Mouse (Mus musculus) hindbrain, embryonic 15.5 days (tissue): ENCODE measurements around the gene Dcaf7. TPM values are rescaled to one million over a fixed set of nuclear protein-coding genes. Genes with fewer than 3 reads are reported as not detected.
A peak's percentile ranks its signal among the peaks of the same experiment; 100 is the strongest.

Experiments
- ATAC-seq: fragments of 200-750 bp; cut with Nextera tagmentation; 2 replicates; pipeline ENCODE4 v1.8.0; 2017; ENCODE audit warnings: low read depth, moderate number of reproducible peaks, moderate TSS enrichment; ENCODE audit not compliant: low FRiP score
- H3K27ac ChIP-seq: fragments of 300-500 bp; sonication (generic); replicated peaks from 2 replicates; pipeline ENCODE4 v1.5.1; 2015; ENCODE audit warnings: mild to moderate bottlenecking, inconsistent platforms
- H3K27me3 ChIP-seq: fragments of 300-500 bp; sonication (generic); 2 replicates; pipeline ENCODE4 v1.6.1; 2015; ENCODE audit warnings: control low read depth, inconsistent platforms
- H3K36me3 ChIP-seq: fragments of 300-500 bp; sonication (generic); 2 replicates; pipeline ENCODE4 v1.6.1; 2015; ENCODE audit warnings: control low read depth, inconsistent platforms
- H3K4me1 ChIP-seq: fragments of 300-500 bp; sonication (generic); replicated peaks from 2 replicates; pipeline ENCODE4 v1.6.1; 2015; ENCODE audit warnings: control low read depth, inconsistent platforms
- H3K4me2 ChIP-seq: fragments of 300-500 bp; sonication (generic); 2 replicates; pipeline ENCODE4 v1.6.1; 2015; ENCODE audit warnings: moderate library complexity, mild to moderate bottlenecking, inconsistent platforms
- H3K4me3 ChIP-seq: fragments of 300-500 bp; sonication (generic); 2 replicates; pipeline ENCODE4 v1.5.1; 2015; ENCODE audit warnings: mild to moderate bottlenecking, inconsistent platforms
- H3K9ac ChIP-seq: fragments of 300-500 bp; sonication (generic); 2 replicates; pipeline ENCODE4 v1.6.1; 2015; ENCODE audit warnings: inconsistent platforms
- H3K9me3 ChIP-seq: fragments of 300-500 bp; sonication (generic); 2 replicates; pipeline ENCODE4 v1.6.1; 2016; ENCODE audit warnings: control low read depth, inconsistent platforms
- WGBS: fragments of 180-500 bp; shearing (Covaris S2); methylation state at CpG from one replicate; pipeline ENCODE4 v1.1.7; 2015; 5-methylcytosine and 5-hydroxymethylcytosine counted together
- polyA plus RNA-seq: library from polyadenylated mRNA; unstranded; fragments of >200 nt; fragmentation: Nextera tagmentation; extraction: Ambion mirVana; gene quantifications from 2 replicates; pipeline ENCODE4 v1.2.1, GENCODE M21; 2015

The Dcaf7 gene
- 154 and 158 TPM in 2 replicates for polyA plus RNA-seq

GRCm38 (mm10) chr11:106036548-106037417 is at the start of gene Dcaf7:
TSS of gene Dcaf7 (plus strand) at chr11:106036872.
- Histone ChIP-seq H3K4me3 (peak within 1 kb of the TSS; percentile 92), H3K9me3 (no peaks in the 10 kb centered on the region), H3K27ac (peak within 1 kb of the TSS; percentile 94), H3K4me2 (peak within 1 kb of the TSS; percentile 78), H3K36me3 (no peaks in the 10 kb centered on the region), H3K27me3 (no peaks in the 10 kb centered on the region), H3K9ac (peak within 1 kb of the TSS; percentile 88), H3K4me1 (peaks cover 36% of the 10 kb centered on the region)
- WGBS: under 1% methylated on average over 66 of the region's 66 CpGs
- peak; percentile 98 for ATAC-seq

DNA sequence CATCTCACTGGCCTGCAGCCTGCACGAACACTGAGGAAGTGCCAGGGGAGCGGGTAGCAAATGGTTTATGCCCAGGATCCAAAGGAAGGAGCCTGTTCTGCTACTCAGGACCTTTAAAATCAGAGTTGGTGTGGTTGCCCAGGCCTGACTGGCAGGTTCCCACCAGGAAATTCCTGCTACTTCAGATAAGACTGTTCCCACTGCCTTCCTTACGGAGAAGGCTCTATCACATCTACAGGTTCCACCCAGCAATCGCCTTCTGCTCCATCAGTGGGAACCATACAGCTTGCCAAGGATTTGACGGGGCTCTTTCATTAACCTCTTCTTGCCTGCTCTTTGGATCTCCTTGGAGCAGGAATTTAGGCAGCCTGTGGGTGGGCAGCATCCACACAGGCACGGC is 49.2 kb upstream of the Dcaf7 start:
- H3K9ac ChIP-seq: no peak overlapping the region
- no peaks in the 10 kb centered on the region for H3K27me3 ChIP-seq
- 62% methylated on average over 6 of the region's 6 CpGs for WGBS
- no peak overlapping the region for H3K27ac ChIP-seq
- no peaks in the 10 kb centered on the region for H3K4me1 ChIP-seq
- H3K36me3 ChIP-seq: no peaks in the 10 kb centered on the region
- no peak overlapping the region for H3K4me2 ChIP-seq
- no peak for ATAC-seq
- no peak overlapping the region for H3K4me3 ChIP-seq
- H3K9me3 ChIP-seq: no peaks in the 10 kb centered on the region

DNA sequence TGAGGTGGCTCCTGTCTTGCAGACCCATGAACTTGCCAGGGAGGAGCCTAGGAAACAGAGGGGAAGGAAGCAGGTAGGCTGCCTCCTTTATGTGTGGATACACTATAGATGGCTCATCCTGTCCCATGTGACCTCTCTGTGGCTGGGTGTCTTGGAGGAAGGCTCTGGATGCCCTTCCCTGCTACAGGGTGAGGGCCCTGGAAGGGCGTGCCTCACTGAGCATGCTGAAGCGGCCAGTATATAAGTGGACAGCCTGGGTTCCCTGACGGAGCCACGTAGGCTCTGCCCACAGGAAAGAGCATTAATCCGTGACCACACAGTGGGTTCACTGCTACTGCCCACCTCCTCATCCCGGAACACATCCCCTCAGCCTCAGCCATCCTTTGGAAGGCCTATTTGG is 47.2 kb upstream of the Dcaf7 start:
- no peak for ATAC-seq
- Histone ChIP-seq H3K27me3 (no peaks in the 10 kb centered on the region), H3K4me1 (no peaks in the 10 kb centered on the region), H3K9me3 (no peaks in the 10 kb centered on the region), H3K36me3 (no peaks in the 10 kb centered on the region), H3K4me3 (no peak overlapping the region), H3K4me2 (no peak overlapping the region), H3K9ac (no peak overlapping the region), H3K27ac (no peak overlapping the region)
- WGBS: 74% methylated on average over 6 of the region's 6 CpGs

GRCm38 (mm10) chr11:105990231-105990630 is 46.4 kb upstream of the Dcaf7 start:
- H3K27me3 ChIP-seq: no peaks in the 10 kb centered on the region
- H3K9ac ChIP-seq: no peak overlapping the region
- H3K4me1 ChIP-seq: no peaks in the 10 kb centered on the region
- H3K9me3 ChIP-seq: no peaks in the 10 kb centered on the region
- H3K4me3 ChIP-seq: no peak overlapping the region
- no peak overlapping the region for H3K27ac ChIP-seq
- H3K36me3 ChIP-seq: no peaks in the 10 kb centered on the region
- no peak for ATAC-seq
- WGBS: 67% methylated on average over 2 of the region's 2 CpGs
- H3K4me2 ChIP-seq: no peak overlapping the region

DNA sequence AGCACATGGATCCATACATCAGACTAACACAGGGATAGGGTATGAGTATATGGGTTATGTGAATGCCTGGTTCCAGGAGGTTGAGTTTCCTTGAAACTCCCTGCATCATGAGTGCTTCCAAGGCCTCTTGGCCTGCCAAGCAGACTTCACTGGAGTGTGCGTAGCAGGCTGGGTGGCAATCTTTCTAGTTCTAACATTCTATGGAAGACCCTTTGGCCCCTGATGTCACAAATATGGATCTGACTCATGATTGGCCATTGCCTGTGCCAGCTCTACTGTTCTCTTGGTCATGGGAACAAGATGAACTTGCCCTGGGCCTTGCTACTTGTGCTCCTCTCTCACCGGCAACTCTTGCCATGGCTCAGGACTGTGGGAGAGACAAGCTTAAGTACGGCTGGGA is 42.3 kb upstream of the Dcaf7 start, which contains the start of gene Ace3:
Gene Ace3 (plus strand): TSS at position 301 of the 400 bp plus-strand sequence.
- 97% methylated on average over 3 of the region's 3 CpGs for WGBS
- no peaks in the 10 kb centered on the region for H3K27me3 ChIP-seq
- no peak for ATAC-seq

GRCm38 (mm10) chr11:106000062-106000461 is 36.6 kb upstream of the Dcaf7 start:
- no peak for ATAC-seq
- 89% methylated on average over 6 of the region's 6 CpGs for WGBS

More for the DNA sequence above, 42.3 kb upstream of the Dcaf7 start, which contains the start of gene Ace3:
- Histone ChIP-seq H3K9me3 (no peaks in the 10 kb centered on the region), H3K4me1 (no peaks in the 10 kb centered on the region), H3K4me2 (no peak within 1 kb of the TSS), H3K27ac (no peak within 1 kb of the TSS), H3K4me3 (no peak within 1 kb of the TSS), H3K36me3 (no peaks in the 10 kb centered on the region), H3K9ac (no peak within 1 kb of the TSS)

DNA sequence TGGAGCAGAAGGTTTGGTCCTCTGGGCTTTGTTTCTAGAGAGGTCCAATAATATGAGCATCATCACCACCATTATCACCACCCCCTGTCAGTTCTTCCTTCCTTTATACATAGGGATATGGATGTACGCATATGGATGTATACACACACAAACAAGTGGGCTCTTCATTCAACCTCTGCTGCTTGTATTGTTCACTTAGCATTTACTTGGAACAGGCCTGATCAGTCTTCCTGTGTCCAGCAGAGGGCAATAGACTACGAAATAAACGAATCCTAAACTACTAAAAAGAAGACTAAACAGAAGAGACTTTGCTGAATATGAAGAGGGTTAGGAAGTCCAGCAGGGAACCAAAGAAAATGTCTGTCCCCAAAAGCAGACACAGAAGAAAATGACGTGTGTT is 35.0 kb upstream of the Dcaf7 start:
- Histone ChIP-seq H3K36me3 (no peaks in the 10 kb centered on the region), H3K9ac (no peak overlapping the region), H3K9me3 (no peaks in the 10 kb centered on the region), H3K4me3 (no peak overlapping the region), H3K27ac (no peak overlapping the region), H3K4me2 (no peak overlapping the region), H3K4me1 (no peaks in the 10 kb centered on the region), H3K27me3 (no peaks in the 10 kb centered on the region)
- ATAC-seq: no peak
- 51% methylated on average over 4 of the region's 4 CpGs for WGBS

More at GRCm38 (mm10) chr11:106000062-106000461, 36.6 kb upstream of the Dcaf7 start:
- H3K4me2 ChIP-seq: no peak overlapping the region
- no peak overlapping the region for H3K4me3 ChIP-seq
- H3K4me1 ChIP-seq: no peaks in the 10 kb centered on the region
- H3K27ac ChIP-seq: no peak overlapping the region
- no peak overlapping the region for H3K9ac ChIP-seq
- no peaks in the 10 kb centered on the region for H3K27me3 ChIP-seq
- H3K36me3 ChIP-seq: no peaks in the 10 kb centered on the region
- H3K9me3 ChIP-seq: no peaks in the 10 kb centered on the region

- Histone ChIP-seq H3K27me3 (peaks cover 3% of the 10 kb centered on the region; the same call in 1 of the 2 replicates), H3K4me3 (no peak overlapping the region), H3K9me3 (no peaks in the 10 kb centered on the region), H3K27ac (no peak overlapping the region), H3K4me1 (peaks cover 5% of the 10 kb centered on the region), H3K36me3 (no peaks in the 10 kb centered on the region), H3K9ac (no peak overlapping the region), H3K4me2 (no peak overlapping the region)
- 70% methylated on average over 1 of the region's 1 CpGs for WGBS
- ATAC-seq: no peak
Observed at GRCm38 (mm10) chr11:106004576-106004975, 32.1 kb upstream of the Dcaf7 start.

- H3K9me3 ChIP-seq: no peaks in the 10 kb centered on the region
- peaks cover 5% of the 10 kb centered on the region for H3K4me1 ChIP-seq
- H3K4me3 ChIP-seq: no peak overlapping the region
- WGBS: 34% methylated on average over 5 of the region's 5 CpGs
- no peak overlapping the region for H3K27ac ChIP-seq
- H3K36me3 ChIP-seq: no peaks in the 10 kb centered on the region
- H3K27me3 ChIP-seq: peaks cover 3% of the 10 kb centered on the region; the same call in 1 of the 2 replicates
- H3K9ac ChIP-seq: no peak overlapping the region
- ATAC-seq: no peak
- H3K4me2 ChIP-seq: no peak overlapping the region
Observed at GRCm38 (mm10) chr11:106005970-106006369, 30.7 kb upstream of the Dcaf7 start.

GRCm38 (mm10) chr11:106007821-106008220 is 28.9 kb upstream of the Dcaf7 start, which contains the start of gene Kcnh6:
TSS of gene Kcnh6 (plus strand) at chr11:106008124.
- peak within 1 kb of the TSS; percentile 56 for H3K4me2 ChIP-seq
- H3K9me3 ChIP-seq: no peaks in the 10 kb centered on the region
- H3K27me3 ChIP-seq: peaks cover 3% of the 10 kb centered on the region; the same call in 1 of the 2 replicates
- H3K9ac ChIP-seq: no peak within 1 kb of the TSS
- 0 out of 2 replicates have a peak, but pooled peaks have one; percentile 56 for ATAC-seq
- peak within 1 kb of the TSS; percentile 25; the same call in 1 of the 2 replicates for H3K4me3 ChIP-seq
- no peak within 1 kb of the TSS for H3K27ac ChIP-seq
- under 1% methylated on average over 25 of the region's 25 CpGs for WGBS
- peaks cover 8% of the 10 kb centered on the region for H3K4me1 ChIP-seq
- H3K36me3 ChIP-seq: no peaks in the 10 kb centered on the region

DNA sequence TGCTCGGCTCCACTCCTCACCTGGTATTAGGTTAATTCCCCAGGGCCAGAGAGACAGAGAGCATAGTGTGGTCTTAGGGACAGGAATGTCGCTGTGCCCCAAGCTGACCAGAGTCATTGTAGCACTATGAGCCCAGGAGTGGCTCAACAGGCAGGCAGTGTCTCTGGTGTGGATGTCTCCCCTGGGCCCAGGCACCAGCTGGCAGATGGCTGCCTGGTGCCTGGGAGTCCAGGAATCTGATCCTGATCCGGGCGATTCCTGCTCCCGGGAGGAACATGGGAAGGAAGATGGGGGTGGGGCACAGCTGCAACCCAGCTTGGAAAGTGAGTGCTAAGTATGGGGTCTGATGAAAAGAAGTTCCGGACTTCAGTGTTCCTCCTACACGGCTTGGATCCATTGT is 24.0 kb upstream of the Dcaf7 start:
- Histone ChIP-seq H3K27me3 (peaks cover 3% of the 10 kb centered on the region; the same call in 1 of the 2 replicates), H3K4me3 (no peak overlapping the region), H3K9me3 (no peaks in the 10 kb centered on the region), H3K27ac (no peak overlapping the region), H3K9ac (no peak overlapping the region), H3K36me3 (no peaks in the 10 kb centered on the region), H3K4me1 (peaks cover 20% of the 10 kb centered on the region), H3K4me2 (no peak overlapping the region)
- no peak for ATAC-seq
- 59% methylated on average over 7 of the region's 7 CpGs for WGBS

GRCm38 (mm10) chr11:106013556-106014225 is 23.0 kb upstream of the Dcaf7 start:
- Histone ChIP-seq H3K27ac (peak overlapping the region; percentile 34; the same call in 1 of the 2 replicates), H3K4me2 (no peak overlapping the region), H3K36me3 (no peaks in the 10 kb centered on the region), H3K9ac (no peak overlapping the region), H3K9me3 (no peaks in the 10 kb centered on the region), H3K4me1 (peaks cover 15% of the 10 kb centered on the region), H3K27me3 (peaks cover 2% of the 10 kb centered on the region; the same call in 1 of the 2 replicates), H3K4me3 (no peak overlapping the region)
- peak; percentile 39; the same call in 1 of the 2 replicates for ATAC-seq
- WGBS: 68% methylated on average over 11 of the region's 11 CpGs
